Mouse (Mus musculus): ENCODE data around the gene Spata17. TPM values are rescaled to one million over a fixed set of nuclear protein-coding genes. Genes with fewer than 3 reads are reported as not detected.

Gene Spata17
- total RNA-seq, 2 experiments from 2014 or later, result not detected

- ATAC-seq (ENCODE audit: poor library complexity, severe bottlenecking), result no peak
These were observed 126.4 kb downstream of the Spata17 start for GRCm38 (mm10) chr1:187088660-187089395.

GRCm38 (mm10) chr1:187086027-187086426 lies 129.2 kb downstream of the Spata17 start:
- ATAC-seq (ENCODE audit: poor library complexity, severe bottlenecking), result no peak

DNA sequence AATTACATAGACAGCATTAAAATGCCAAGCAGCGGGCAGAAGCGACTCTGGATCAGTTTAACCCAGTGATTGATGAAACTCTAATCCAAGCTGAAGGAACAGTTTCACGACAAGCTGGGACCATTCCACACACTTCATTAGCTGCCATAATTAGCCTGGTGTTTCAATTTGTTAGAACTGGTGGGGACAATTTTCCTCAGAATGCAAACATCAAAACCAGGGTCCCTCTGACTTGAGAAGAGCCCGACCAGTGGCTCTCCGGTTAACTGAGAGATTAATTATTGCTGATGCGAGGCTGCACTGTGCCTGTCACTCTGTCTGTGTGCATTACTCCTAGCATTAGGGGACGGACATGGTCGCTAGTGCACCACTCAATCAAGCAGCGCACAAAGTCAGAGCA lies 137.9 kb downstream of the Spata17 start:
- no peak for ATAC-seq (ENCODE audit: poor library complexity, severe bottlenecking)

DNA sequence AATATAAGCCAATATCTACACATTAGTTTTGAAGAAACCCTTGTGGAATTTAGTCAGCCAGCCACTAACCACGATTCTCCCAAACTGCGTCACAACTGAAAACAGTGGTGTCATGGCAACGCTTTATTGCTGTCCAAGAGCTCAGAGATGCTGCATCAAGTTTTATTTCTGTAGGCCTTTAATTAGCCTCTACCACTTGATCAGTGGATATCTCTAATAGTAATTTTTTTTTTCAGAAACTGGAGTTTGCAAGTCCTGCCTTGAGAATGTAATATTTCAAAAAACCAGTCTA lies 138.3 kb downstream of the Spata17 start:
- no peak for ATAC-seq (ENCODE audit: poor library complexity, severe bottlenecking)

- no peak for ATAC-seq (ENCODE audit: poor library complexity, severe bottlenecking)
These were observed 138.8 kb downstream of the Spata17 start for GRCm38 (mm10) chr1:187076198-187077042.

GRCm38 (mm10) chr1:187059874-187060273 lies 155.4 kb downstream of the Spata17 start:
- no peak for ATAC-seq (ENCODE audit: poor library complexity, severe bottlenecking)

DNA sequence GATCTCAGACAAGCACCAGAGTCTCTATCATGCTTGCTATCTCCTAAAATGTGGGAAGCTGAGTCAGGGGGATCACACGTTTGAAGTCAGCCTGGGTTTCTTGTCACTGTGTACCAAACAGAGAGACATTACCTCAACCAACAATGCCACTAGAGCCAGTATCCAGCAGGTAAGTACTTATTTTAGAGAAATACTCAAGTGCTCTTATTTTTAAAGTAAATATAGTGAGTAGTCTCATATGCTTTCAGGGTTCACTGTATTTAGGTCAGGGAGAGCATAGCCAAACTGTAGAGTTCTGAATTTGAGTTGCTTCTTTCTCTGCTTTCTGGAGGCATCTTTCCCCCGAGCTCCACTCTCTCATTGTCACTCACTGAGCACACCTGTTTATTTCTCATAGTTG lies 160.9 kb downstream of the Spata17 start:
- ATAC-seq (ENCODE audit: poor library complexity, severe bottlenecking), result no peak

DNA sequence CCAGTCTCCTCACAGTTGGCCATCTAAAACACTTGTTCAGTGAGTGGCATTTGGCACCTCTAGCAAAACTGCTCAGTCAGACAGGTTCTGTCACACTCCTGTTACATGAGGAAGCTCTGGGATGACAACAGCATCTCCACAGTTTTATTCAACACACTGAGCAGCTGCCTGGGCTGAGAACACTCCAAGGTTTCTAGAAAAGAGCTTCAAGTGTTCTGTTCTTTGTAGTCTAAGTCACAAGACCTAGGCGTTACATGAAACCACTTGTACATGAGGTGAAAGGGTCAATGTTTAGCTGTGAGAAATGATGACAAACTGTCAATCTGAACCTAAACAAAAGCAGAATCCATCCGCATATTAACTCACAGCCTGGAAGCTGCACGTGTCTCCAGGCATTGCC lies 161.4 kb downstream of the Spata17 start:
- no peak for ATAC-seq (ENCODE audit: poor library complexity, severe bottlenecking)

GRCm38 (mm10) chr1:187052532-187052931 lies 162.7 kb downstream of the Spata17 start:
- no peak for ATAC-seq (ENCODE audit: poor library complexity, severe bottlenecking)

- no peak for ATAC-seq (ENCODE audit: poor library complexity, severe bottlenecking)
These were observed 164.0 kb downstream of the Spata17 start for GRCm38 (mm10) chr1:187051296-187051695.

DNA sequence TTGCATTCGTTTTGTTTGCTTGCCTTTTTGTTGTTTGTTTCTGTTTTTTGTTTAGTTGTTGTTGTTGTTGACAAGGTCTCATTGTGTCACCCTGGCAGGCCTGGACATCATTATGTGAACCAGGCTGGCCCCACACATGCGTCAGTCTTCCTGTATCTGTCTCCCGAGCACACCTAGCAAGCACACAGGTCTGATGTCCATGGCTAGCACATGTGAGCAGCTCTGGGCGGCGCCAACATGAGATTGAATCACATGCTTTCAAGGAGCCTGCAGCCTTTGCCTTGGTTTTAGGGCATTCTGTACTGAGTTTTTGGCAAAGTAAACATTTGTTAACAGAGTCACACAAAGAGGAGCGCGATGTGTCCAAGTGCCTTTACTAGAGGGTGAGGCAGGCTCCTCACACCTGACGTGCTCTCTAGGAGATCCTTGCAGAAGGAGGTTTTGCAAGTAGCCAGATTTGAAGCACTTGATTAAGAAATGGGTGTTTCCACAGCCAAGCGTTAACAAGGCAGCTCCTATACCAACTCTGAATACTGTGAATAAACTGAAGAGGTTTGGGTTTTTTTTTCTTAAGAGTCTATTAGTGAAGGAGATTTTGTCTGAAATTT lies 166.5 kb downstream of the Spata17 start:
- ATAC-seq (ENCODE audit: poor library complexity, severe bottlenecking), result no peak

DNA sequence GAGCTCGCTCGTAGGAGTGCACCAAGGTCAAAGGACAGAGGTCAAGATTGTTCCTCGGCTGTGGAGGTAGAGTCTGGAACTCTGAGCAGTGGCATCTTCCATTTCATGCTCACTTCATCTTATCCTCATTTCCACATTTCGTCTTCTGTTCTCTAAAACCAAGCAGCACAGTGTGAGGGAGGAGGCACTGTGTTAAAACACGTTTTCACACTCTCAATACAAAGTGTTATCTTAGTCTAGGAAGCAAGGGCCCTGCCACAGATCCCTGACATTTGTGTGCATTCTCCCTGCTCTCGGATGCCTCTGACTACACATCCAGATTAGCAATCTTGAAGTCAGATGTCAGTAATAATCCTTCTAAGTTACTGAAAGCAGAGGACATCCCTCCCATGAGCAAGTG lies 170.5 kb downstream of the Spata17 start:
- ATAC-seq (ENCODE audit: poor library complexity, severe bottlenecking), result no peak

- no peak for ATAC-seq (ENCODE audit: poor library complexity, severe bottlenecking)
These were observed 175.5 kb downstream of the Spata17 start for GRCm38 (mm10) chr1:187039801-187040200.

GRCm38 (mm10) chr1:187035785-187036184 lies 179.5 kb downstream of the Spata17 start:
- no peak for ATAC-seq (ENCODE audit: poor library complexity, severe bottlenecking)

GRCm38 (mm10) chr1:187031796-187032195 lies 183.5 kb downstream of the Spata17 start:
- ATAC-seq (ENCODE audit: poor library complexity, severe bottlenecking), result peak; percentile 82

DNA sequence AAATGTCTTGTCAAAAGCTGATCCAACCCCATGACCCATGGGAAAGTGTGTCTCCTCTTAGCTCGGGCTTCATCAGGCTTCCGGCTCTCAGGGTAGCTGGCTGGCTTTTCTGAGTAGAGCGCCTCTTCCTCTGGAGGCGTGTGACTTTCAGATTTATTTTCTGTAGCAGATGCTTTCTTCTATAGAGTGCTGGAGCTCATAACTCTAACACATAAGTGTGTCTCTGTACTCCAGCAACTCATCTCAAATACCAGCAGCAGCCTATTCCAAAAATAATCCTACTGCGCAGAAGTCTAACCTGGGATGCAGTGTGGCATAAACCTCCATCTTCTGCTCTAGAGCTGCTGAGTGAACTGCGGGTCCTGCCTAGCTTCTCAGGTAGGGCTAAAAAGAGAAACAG lies 186.4 kb downstream of the Spata17 start:
- no peak for ATAC-seq (ENCODE audit: poor library complexity, severe bottlenecking)

GRCm38 (mm10) chr1:187020011-187020410 lies 195.3 kb downstream of the Spata17 start:
- ATAC-seq (ENCODE audit: poor library complexity, severe bottlenecking), result no peak

DNA sequence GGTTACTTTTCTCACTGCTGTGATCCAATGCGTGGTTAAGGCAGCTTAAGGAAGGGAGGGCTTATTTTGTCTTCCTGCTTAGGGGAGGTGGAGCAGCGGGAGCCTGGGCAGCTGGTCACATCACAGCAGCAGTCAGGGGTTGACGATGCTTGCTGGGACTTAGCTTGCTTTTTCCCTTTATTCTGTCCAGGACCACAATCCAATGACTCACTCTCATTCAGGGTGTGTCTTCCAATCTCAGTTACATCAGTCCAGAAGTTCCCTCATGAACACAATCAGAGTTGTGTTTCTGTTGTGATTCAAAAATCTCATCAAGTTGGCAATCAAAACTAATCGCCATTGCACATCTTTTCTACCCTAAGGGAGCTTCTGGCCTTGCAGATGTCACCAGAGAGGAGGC lies 199.1 kb downstream of the Spata17 start:
- no peak for ATAC-seq (ENCODE audit: poor library complexity, severe bottlenecking)

GRCm38 (mm10) chr1:187015673-187016072 lies 199.6 kb downstream of the Spata17 start:
- ATAC-seq (ENCODE audit: poor library complexity, severe bottlenecking), result no peak

DNA sequence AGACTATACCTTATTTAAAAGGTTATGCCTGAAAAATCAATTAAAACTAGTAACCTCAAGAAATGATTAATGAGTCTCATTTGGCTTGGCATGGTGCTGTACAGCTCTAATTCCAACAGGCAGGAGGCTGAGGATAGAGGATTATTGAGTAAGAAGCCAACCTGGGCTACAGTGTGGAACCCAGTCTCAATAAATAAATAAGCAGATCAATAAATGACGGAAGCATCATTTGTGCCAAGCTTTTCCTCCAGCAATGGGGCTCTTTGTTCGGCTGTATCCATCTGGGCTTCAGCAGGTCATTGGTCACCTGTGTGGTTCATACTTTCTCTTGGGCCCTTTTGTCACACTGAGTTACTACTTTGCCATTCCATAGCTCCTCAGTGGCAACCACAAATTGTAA lies 201.1 kb downstream of the Spata17 start:
- no peak for ATAC-seq (ENCODE audit: poor library complexity, severe bottlenecking)

- ATAC-seq (ENCODE audit: poor library complexity, severe bottlenecking), result no peak
These were observed 203.7 kb downstream of the Spata17 start for GRCm38 (mm10) chr1:187011601-187012000.

- no peak for ATAC-seq (ENCODE audit: poor library complexity, severe bottlenecking)
These were observed 205.2 kb downstream of the Spata17 start for GRCm38 (mm10) chr1:187010071-187010470.
